Mouse (Mus musculus) skeletal muscle tissue, adult 2 months (tissue): Measurements from ENCODE around the gene 1110008L16Rik.
"Not testable (repeated sequence)": the region's sequence is repeated elsewhere in the genome, so short reads cannot be mapped to it uniquely, and the experiment has no call there.

Experiments used
- DNase-seq: peaks from one replicate; pipeline ENCODE4 v3.0.0-alpha.2; 2012; ENCODE audit warnings: low read depth, low spot score

The 1110008L16Rik gene

DNA sequence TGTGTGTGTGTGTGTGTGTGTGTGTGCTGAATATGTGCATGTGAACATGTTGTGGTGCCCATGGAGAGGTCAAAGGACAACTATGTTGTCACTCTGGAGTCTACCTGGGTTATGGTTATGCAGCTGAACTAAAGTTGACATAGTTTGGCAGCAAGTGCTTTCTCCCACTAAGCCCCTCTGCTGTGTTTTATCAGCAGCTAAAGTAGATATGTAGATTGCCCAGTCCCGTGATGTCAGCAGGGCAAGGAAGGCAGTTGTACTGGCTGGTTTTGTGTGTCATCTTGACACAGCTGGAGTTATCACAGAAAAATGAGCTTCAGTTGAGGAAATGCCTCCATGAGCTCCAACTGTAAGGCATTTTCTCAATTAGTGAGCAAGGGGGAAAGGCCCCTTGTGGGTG is 43.7 kb downstream of the 1110008L16Rik start:
- DNase-seq: not testable (repeated sequence)

GRCm38 (mm10) chr12:55343998-55344397 is 44.6 kb downstream of the 1110008L16Rik start:
- no peak for DNase-seq

DNA sequence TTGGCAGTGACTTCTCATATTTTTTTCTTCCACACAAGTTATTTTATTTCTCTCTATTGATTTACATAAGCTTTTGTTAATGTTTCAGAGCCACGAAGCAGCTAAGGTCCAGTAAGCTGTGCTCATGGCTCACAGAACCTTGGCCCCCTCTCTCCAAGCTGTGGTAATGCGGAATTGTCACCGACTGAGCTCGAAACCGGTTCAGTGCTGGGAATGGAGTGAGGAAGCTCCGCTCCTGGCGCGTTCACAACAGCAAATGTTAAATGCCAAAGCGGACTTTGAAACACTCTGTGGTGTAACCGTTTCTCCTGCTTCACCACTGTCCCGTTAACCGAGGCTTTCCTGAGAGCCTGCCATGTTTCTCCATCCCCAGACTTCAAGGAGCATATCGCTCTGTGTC is 45.2 kb downstream of the 1110008L16Rik start:
- DNase-seq: no peak

DNA sequence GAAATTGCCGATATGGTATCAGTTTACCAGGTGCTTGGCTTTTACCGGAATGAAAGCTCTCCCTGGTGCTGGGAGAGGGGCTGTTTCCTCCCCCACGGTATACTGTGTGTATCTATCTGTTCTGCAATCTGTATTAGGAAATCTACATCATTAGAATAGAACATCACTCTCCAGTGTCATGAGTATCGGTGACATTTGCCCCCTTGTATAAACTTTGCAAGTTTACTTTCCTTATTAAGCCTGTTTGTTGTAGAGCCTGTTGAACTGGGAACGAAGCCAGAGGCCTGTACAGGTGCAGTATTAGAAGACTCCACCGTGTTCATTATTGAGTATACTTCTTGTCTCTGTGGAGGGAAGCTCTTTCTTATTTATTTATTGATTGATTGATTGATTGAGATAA is 54.0 kb downstream of the 1110008L16Rik start:
- DNase-seq: no peak

DNA sequence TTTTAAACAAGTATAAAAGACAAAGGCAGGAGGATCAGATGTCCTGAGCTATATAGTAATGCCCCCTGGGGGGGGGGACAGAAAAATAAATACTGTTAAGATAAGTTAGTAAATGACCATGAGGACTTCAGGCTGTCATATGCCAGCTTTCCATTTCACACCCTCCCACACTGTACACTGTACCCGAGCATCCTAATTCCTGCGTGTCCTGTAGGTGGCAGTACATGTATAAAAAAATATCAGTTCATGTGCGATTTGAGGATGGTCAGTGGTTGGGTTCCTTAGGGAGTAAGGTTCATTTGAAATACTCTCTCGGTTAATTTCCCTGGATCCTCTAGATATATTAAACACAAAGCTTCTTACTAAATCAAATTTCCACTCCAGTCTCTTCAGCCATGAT is 55.5 kb downstream of the 1110008L16Rik start:
- DNase-seq: no peak

DNA sequence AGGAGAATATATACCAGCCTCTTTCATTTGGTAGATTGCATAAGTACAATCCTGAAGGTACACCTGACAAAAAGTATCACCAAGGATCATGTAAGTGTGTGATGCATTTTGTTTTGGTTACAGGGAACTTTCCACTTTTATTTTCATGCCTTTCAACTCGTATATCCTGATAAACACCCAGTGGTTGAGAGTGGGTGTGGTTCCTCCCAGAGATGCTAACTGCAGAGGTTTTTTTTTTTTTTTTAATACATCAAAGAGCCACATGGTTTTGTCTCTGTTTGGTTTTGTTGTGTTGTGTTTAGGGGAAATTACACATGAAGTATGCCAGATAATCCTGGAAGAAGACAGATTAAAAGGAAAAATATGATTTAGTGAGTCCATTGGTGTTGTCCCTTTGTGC is 57.9 kb downstream of the 1110008L16Rik start:
- DNase-seq: no peak

- no peak for DNase-seq
Observed at GRCm38 (mm10) chr12:55360929-55361328, 61.6 kb downstream of the 1110008L16Rik start.

GRCm38 (mm10) chr12:55365083-55365482 is 65.7 kb downstream of the 1110008L16Rik start:
- DNase-seq: no peak

- DNase-seq: no peak
Observed at GRCm38 (mm10) chr12:55372424-55373055, 73.2 kb downstream of the 1110008L16Rik start.

- no peak for DNase-seq
Observed at GRCm38 (mm10) chr12:55376956-55377609, 77.7 kb downstream of the 1110008L16Rik start.

DNA sequence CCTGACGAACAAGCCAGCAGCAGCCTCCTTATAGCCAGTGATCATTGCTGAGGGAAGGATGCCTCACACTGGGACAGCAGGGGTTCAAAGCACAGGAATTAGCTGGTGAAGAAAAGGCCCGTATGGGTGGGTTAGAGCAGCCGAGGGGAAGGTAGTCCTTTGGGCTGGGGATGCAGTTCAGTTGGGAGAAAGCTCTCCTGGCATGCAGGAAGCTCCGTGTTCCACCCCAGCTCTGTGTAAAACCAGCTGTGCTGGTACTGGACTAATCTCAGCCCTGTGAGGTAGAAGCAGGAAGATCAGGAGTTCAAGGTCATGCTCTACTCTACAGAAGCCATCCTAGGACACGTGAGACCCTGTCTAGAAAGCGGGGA is 78.2 kb downstream of the 1110008L16Rik start:
- DNase-seq: no peak

DNA sequence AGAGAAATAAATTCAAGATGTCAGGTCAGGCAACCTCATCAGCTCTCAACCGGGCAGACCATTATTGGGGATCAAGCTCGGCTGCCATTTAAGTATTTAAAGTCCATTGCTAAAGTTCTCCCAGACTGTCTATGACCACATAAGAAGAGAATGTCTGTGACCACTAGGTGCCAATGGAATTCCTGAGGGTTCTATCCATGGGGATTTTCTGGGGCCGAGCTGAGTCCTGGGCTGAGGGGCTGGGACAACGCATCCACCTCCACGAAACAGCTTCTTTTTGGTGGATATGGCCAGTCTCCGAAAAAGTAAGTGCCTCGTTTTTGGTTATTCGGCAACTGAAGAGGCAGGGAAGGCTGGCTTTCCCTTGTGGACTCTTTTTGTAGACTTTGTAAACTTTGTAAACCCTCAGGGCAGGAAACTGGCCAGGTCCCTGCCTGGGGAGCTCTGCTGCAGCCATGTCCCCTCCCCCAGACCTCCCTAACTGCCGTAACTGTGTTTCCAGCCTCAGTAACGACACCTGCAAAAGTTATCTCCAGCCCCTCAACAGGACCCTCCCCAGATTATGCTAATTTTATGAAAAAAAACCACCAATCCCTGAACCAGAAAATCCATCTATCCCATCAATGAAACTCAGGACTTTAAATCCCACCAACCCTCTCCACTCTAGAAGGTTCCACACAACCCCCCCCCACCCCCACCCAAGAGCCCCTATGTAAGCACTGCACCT is 84.8 kb downstream of the 1110008L16Rik start, which contains the start of gene Psma6:
TSS of gene Psma6 (plus strand) at position 200 of the 727 bp plus-strand sequence.
- no peak for DNase-seq

GRCm38 (mm10) chr12:55384826-55385225 is 85.4 kb downstream of the 1110008L16Rik start:
- DNase-seq: no peak

DNA sequence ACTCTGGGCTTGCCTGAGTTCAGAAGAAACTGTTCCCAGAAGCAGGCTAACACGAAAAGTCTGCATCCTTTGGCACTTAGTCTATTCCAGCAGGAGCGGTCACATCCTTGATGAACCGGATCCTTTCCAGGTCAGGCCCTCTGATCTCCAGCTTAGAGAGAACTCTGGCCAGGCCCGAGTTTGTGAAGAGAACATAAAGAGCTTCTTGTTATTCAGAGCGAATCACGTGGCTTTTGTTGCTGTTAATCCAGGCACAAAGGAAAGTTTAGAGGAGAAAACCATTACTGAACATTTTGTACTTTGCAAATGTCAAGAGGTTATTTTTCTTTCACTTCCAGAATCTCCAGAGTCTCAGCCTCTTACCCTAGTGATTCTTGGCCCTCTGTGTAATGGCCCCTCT is 86.6 kb downstream of the 1110008L16Rik start:
- DNase-seq: peak; percentile 54

DNA sequence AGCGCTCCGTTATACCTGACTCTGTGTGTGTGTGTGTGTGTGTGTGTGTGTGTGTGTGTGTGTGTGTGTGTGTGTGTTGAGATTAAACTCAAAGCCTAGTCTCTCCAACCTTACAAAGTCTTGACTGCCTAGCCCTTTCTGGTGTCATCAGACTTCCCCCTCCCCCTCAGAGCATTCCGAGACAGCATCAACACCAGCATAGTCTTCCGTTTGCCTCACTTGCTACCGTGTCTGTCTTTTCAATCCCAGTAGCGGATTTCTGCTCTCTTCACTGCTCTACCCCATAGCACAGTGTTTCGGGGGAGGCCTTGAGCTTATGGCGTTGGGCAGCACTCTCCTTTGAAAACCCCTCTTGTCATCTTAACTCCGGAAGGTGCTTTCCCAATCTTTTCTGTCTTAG is 87.1 kb downstream of the 1110008L16Rik start:
- no peak for DNase-seq

GRCm38 (mm10) chr12:55387083-55387787 is 87.9 kb downstream of the 1110008L16Rik start:
- DNase-seq: no peak

DNA sequence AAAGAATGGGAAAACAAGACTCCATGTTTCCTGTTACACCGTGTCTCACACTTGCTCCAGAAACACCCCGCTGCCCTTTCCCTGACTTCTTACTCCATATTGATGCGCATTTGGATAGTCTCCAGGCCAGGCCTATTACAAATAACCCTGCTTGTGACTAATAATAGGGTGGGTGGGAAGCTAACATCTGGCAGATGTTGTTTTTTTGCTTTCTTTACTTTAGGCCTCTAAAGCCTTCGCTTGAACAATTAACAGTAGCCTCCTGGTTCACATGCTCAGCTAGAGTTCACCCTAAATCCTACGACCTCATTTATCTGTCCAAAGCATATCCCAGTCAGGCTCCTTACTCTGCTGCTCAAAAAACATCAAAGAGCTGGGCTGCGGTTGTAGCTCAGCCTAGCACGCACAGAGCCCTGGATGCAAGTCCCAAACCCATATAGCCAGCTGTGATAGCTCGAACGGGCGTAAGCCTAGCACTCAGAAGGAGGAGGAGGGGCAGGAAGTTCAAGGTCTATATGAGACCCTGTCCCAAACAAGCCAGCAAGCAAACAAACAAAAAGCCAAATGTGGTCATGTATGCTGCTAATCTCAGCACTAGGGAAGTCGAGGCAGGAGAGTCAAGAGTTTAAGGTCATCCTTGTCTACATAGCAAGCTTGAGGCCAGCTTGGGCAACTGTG is 88.5 kb downstream of the 1110008L16Rik start:
- no peak for DNase-seq

DNA sequence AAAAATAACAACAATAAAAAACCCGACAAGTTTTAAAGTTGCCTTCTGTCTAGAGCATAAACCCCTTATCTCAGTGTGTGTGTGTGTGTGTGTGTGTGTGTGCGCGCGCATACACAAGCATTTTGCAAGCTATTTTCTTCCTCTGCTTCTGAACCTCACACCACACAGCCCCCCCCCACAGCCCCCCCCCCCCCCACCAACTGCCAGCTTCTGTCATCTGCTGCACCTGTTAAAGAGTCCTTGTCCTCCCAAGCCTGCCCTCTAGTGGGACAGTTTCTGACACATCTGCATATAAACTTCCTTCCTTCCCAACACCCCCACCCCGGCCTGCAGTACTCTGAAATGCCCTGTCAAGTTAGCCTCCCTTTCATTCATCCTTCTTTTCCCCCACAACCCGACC is 89.1 kb downstream of the 1110008L16Rik start:
- DNase-seq: no peak

- peak; percentile 30 for DNase-seq
Observed at GRCm38 (mm10) chr12:55389132-55390081, 90.0 kb downstream of the 1110008L16Rik start.

- DNase-seq: no peak
Observed at GRCm38 (mm10) chr12:55392120-55392519, 92.7 kb downstream of the 1110008L16Rik start.
